Mouse (Mus musculus) neural tube, embryonic 13.5 days (tissue): ENCODE data around the gene Pknox1. TPM values are rescaled to one million over a fixed set of nuclear protein-coding genes. Genes with fewer than 3 reads are reported as not detected.
"Not testable (repeated sequence)": the region's sequence is repeated elsewhere in the genome, so short reads cannot be mapped to it uniquely, and the experiment has no call there.

Source experiments
- ATAC-seq: fragments of 200-750 bp; cut with Nextera tagmentation; 2 replicates; pipeline ENCODE4 v1.8.0; 2017; ENCODE audit warnings: low read depth, mild to moderate bottlenecking, moderate TSS enrichment, moderate library complexity
- H3K27ac ChIP-seq: fragments of 300-500 bp; sonication (generic); replicated peaks from 2 replicates; pipeline ENCODE4 v1.5.1; 2015; ENCODE audit warnings: moderate library complexity, mild to moderate bottlenecking, inconsistent platforms
- H3K27me3 ChIP-seq: fragments of 300-500 bp; sonication (generic); 2 replicates; pipeline ENCODE4 v1.6.1; 2015; ENCODE audit warnings: mild to moderate bottlenecking, inconsistent platforms
- H3K36me3 ChIP-seq: fragments of 300-500 bp; sonication (generic); 2 replicates; pipeline ENCODE4 v1.6.1; 2015; ENCODE audit warnings: mild to moderate bottlenecking, inconsistent platforms
- H3K4me1 ChIP-seq: fragments of 300-500 bp; sonication (generic); replicated peaks from 2 replicates; pipeline ENCODE4 v1.6.1; 2015; ENCODE audit warnings: inconsistent platforms
- H3K4me2 ChIP-seq: fragments of 300-500 bp; sonication (generic); 2 replicates; pipeline ENCODE4 v1.6.1; 2015; ENCODE audit warnings: inconsistent platforms, mild to moderate bottlenecking, moderate library complexity
- H3K4me3 ChIP-seq: fragments of 300-500 bp; sonication (generic); 2 replicates; pipeline ENCODE4 v1.5.1; 2015; ENCODE audit warnings: mild to moderate bottlenecking, inconsistent platforms
- H3K9ac ChIP-seq: fragments of 300-500 bp; sonication (generic); 2 replicates; pipeline ENCODE4 v1.6.1; 2015; ENCODE audit warnings: moderate library complexity, mild to moderate bottlenecking, inconsistent platforms
- H3K9me3 ChIP-seq: fragments of 300-500 bp; sonication (generic); 2 replicates; pipeline ENCODE4 v1.6.1; 2016; ENCODE audit warnings: inconsistent platforms
- WGBS: fragments of 180-500 bp; shearing (Covaris S2); methylation state at CpG from one replicate; pipeline ENCODE4 v1.1.7; 2015; 5-methylcytosine and 5-hydroxymethylcytosine counted together
- polyA plus RNA-seq: library from polyadenylated mRNA; unstranded; fragments of >200 nt; fragmentation: Nextera tagmentation; extraction: Ambion mirVana; gene quantifications from 2 replicates; pipeline ENCODE4 v1.2.1, GENCODE M21; 2015

The Pknox1 gene
- polyA plus RNA-seq, 1 experiment from 2014 or later: 48.0 TPM

DNA sequence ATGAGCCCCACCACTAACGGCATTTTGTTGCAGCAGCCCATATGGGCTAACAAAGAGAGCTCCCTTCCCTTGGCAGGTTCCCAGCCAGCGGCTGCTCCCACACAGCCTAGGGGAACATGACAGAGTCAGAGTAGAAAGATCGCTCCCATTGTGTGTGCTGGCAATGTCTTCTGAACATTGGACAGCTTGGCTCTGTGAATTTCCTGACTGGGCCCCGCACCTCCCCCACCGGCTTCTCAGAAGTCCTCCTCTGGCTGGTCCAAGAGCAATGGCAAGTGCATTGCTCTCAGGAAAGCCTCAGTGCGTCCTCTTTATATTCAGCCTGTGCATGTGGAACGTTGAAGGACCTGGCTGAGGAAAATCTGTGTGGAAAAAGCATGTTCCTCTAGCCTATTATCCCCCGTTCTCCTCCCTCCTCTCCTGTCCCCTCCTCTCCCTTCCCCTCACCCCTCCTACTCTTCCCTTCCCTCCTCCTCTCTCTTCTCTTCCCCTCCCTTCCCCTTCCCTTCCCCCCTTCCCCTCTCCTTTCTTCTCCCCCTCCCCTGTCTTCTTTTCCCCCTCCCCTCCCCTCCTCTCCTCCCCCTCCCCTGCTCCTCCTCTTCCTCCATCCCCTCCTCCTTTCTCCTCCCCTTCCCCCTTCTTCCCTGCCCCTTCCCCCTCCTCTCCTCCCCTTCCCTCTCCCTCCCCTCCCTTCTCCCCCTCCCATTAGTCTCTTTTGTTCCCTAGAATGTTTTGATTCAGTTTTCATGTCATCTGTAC, 28.5 kb upstream of the Pknox1 start:
- Histone ChIP-seq H3K27me3 (no peaks in the 10 kb centered on the region), H3K9ac (peak overlapping the region; percentile 38; the same call in 1 of the 2 replicates), H3K36me3 (peaks cover 12% of the 10 kb centered on the region), H3K9me3 (no peaks in the 10 kb centered on the region), H3K4me3 (no peak overlapping the region), H3K27ac (peak overlapping the region; percentile 95), H3K4me2 (peak overlapping the region; percentile 27), H3K4me1 (peaks cover 37% of the 10 kb centered on the region)
- 12% methylated on average over 8 of the region's 8 CpGs for WGBS
- ATAC-seq: peak; percentile 93

DNA sequence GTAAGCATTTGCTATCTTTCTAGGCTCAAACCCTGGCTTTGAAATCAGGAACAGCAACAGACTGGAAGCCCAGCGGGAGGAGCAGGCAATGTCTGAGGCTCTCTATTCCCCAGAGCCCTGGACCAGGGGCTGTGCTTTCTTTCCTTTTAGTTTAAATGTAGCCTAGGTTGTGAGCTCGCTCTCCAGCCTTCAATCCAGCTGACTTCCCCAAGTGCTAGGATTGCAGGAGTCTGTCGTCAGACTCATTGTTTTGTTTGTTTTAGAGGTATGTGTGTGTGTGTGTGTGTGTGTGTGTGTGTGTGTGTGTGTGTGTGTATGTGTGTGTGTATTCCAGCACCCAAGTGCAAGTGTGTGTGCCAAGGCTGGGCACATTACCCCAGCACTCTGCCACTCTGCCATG, 24.4 kb upstream of the Pknox1 start:
- no peak for ATAC-seq
- 53% methylated on average over 3 of the region's 3 CpGs for WGBS
- peaks cover 54% of the 10 kb centered on the region for H3K4me1 ChIP-seq
- H3K9me3 ChIP-seq: no peaks in the 10 kb centered on the region
- H3K27ac ChIP-seq: peak overlapping the region; percentile 86
- no peak overlapping the region for H3K4me3 ChIP-seq
- no peaks in the 10 kb centered on the region for H3K36me3 ChIP-seq
- no peaks in the 10 kb centered on the region for H3K27me3 ChIP-seq
- no peak overlapping the region for H3K4me2 ChIP-seq
- H3K9ac ChIP-seq: no peak overlapping the region

DNA sequence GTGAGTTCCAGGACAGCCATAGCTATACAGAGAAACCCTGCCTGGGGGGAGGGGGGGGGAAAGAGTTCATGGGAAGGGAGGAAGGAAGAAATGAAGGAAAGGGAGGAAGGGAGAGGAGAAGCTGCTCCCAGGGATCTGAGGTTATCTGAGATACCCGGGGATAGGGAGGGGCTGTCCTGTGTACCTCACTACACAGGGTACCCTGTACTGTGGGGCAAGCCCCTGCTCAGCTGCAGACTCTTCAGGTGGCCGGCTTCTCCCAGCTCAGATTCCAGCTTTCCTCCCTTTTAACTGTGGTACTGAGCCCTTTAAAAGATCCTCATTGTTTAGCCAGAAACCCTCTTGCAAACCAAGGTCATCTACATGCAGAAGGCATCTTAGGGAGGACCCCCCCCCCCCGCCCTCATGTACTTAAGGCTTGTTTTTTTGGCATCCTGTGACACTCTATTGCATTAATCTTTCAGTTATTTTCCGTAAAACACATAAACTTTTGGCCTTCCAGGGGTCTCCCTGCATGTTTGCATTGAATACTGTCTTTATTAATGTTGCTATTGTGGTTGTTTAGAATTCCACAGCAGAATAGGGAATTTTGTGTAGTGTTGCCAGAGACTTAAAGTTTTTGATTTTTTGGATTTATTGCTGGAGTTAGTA, 23.6 kb upstream of the Pknox1 start:
- no peak overlapping the region for H3K9ac ChIP-seq
- no peak overlapping the region for H3K4me3 ChIP-seq
- peak overlapping the region; percentile 86 for H3K27ac ChIP-seq
- no peak overlapping the region for H3K4me2 ChIP-seq
- H3K4me1 ChIP-seq: peaks cover 46% of the 10 kb centered on the region
- no peaks in the 10 kb centered on the region for H3K36me3 ChIP-seq
- H3K27me3 ChIP-seq: no peaks in the 10 kb centered on the region
- WGBS: 42% methylated on average over 4 of the region's 4 CpGs
- peak; percentile 55; the same call in 1 of the 2 replicates for ATAC-seq
- H3K9me3 ChIP-seq: no peaks in the 10 kb centered on the region

DNA sequence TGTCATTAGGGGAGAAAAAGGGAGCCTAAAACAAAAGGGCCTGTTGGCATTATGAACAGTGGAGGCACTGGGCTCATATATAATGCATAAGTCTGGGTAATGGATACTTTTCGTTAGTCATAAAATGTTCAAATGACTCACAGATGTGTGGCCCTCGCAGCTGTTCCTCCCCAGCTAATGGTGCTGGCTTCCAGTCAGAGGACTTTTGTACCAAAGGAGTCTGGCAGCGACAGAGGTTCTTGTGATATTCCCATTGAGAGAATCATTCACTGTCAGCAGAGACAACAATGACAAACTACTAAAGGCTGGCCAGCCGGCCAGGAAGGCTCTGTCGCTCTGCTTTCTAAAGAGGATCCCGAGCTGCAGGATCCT, 23.1 kb upstream of the Pknox1 start:
- H3K4me1 ChIP-seq: peaks cover 44% of the 10 kb centered on the region
- WGBS: 7% methylated on average over 6 of the region's 6 CpGs
- no peaks in the 10 kb centered on the region for H3K9me3 ChIP-seq
- peak overlapping the region; percentile 86 for H3K27ac ChIP-seq
- no peaks in the 10 kb centered on the region for H3K27me3 ChIP-seq
- H3K9ac ChIP-seq: no peak overlapping the region
- no peaks in the 10 kb centered on the region for H3K36me3 ChIP-seq
- H3K4me2 ChIP-seq: no peak overlapping the region
- no peak overlapping the region for H3K4me3 ChIP-seq
- ATAC-seq: peak; percentile 78

DNA sequence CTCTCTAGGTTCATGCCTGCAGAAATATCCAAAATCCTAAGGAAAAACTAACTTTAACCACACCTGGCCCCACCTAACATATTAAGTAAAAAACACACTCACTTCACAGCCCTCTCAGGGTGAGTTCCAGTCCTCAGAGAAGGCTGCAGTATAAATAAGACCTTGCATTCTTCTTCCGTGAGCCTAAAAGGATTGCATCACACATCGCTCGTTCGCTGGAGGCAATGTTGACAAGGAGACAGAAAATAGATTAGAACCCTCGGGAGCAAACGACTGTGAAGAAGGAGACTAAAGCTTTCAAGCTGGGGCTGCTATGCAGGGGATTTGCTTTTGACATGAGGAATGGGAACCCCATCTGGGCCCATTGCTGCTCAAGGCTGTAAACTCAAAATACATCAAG, 21.0 kb upstream of the Pknox1 start:
- Histone ChIP-seq H3K4me1 (peaks cover 42% of the 10 kb centered on the region), H3K27me3 (no peaks in the 10 kb centered on the region), H3K36me3 (no peaks in the 10 kb centered on the region), H3K4me3 (no peak overlapping the region), H3K9ac (no peak overlapping the region), H3K9me3 (no peaks in the 10 kb centered on the region), H3K4me2 (no peak overlapping the region), H3K27ac (peak overlapping the region; percentile 54)
- WGBS: 25% methylated on average over 6 of the region's 6 CpGs
- no peak for ATAC-seq

DNA sequence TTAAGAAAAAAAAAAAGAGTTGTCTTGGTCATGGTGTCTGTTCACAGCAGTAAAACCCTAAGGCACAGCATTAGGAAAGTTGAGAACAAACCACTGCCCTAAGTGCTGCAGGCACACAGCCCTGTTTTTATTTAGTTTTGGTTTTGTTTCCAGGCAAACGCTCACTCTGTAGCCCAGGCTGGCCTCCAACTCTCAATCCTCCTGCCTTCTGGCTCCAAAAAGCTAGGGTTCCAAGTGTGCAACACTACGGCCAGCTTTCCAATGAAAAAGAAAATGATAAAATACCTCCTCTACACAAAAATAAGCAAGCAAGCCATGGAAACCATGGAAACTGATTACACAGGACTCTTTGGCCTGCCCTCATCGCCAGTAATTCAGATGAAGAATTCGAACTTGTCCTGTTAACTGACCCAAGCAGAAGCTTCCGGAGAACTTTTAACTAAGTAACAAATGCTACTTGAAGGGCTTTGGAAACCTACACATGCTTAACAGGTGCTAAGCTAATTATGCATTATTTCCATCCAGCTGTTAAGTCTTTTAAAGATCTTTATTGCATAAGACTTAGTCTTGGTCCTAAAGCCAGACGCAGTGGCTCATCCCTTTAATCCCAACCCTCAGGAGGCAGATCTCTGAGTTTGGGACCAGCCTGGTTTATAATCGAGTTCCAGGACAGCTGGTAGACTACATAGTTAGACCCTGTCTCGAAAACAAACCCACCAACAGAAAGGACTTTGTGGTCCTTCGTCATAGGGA, 17.9 kb upstream of the Pknox1 start:
- H3K4me3 ChIP-seq: no peak overlapping the region
- no peaks in the 10 kb centered on the region for H3K9me3 ChIP-seq
- peaks cover 23% of the 10 kb centered on the region for H3K4me1 ChIP-seq
- H3K4me2 ChIP-seq: no peak overlapping the region
- no peak overlapping the region for H3K9ac ChIP-seq
- H3K36me3 ChIP-seq: no peaks in the 10 kb centered on the region
- H3K27ac ChIP-seq: no peak overlapping the region
- WGBS: 89% methylated on average over 9 of the region's 9 CpGs
- no peaks in the 10 kb centered on the region for H3K27me3 ChIP-seq
- ATAC-seq: no peak

DNA sequence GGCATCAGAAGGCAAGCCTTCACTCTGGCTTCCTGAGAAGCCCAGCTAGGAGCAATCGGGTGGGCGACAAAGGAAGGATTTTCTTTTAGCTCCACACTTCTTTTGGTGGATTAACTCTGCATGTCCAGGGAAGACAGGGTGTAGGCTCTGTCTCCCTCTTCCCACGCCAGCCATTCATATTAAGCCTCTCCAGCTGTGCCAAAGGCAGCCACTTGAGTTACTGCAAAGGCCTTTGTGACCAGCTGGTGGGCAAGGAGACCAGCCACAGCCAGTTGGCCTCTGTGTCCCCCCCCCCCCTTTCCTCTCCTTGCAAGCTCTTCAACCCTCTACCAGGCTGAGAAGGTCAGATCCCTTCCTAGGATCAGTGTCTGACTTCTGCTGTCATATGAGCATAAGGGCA, 16.6 kb upstream of the Pknox1 start:
- Histone ChIP-seq H3K4me3 (no peak overlapping the region), H3K4me2 (no peak overlapping the region), H3K36me3 (no peaks in the 10 kb centered on the region), H3K4me1 (peaks cover 15% of the 10 kb centered on the region), H3K9ac (no peak overlapping the region), H3K27me3 (no peaks in the 10 kb centered on the region), H3K27ac (no peak overlapping the region), H3K9me3 (no peaks in the 10 kb centered on the region)
- ATAC-seq: no peak
- WGBS: 63% methylated on average over 3 of the region's 3 CpGs

DNA sequence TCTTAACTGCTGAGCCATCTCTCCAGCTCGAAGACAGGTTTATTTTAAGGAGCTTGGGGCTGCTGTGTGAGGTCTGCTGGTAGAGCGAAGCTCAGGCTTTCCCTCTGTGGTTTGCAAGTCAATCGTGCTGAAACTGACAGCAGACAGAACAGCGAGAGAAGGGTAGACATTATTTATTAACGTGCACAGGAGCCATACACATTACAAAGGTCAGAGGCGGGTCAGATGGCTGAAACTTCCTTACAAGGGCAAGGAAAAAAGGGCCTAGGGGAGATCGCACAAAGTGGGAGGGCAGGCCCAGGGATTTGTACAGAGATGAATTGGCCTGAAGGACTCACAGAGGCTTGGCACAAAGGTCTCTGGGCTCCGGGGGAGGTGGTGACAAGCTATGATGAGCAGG, 15.1 kb upstream of the Pknox1 start:
- ATAC-seq: no peak
- 37% methylated on average over 8 of the region's 8 CpGs for WGBS
- H3K4me1 ChIP-seq: peaks cover 4% of the 10 kb centered on the region; the same call in 1 of the 2 replicates
- no peaks in the 10 kb centered on the region for H3K9me3 ChIP-seq
- no peaks in the 10 kb centered on the region for H3K36me3 ChIP-seq
- H3K9ac ChIP-seq: no peak overlapping the region
- no peak overlapping the region for H3K27ac ChIP-seq
- no peak overlapping the region for H3K4me3 ChIP-seq
- H3K4me2 ChIP-seq: no peak overlapping the region
- no peaks in the 10 kb centered on the region for H3K27me3 ChIP-seq

DNA sequence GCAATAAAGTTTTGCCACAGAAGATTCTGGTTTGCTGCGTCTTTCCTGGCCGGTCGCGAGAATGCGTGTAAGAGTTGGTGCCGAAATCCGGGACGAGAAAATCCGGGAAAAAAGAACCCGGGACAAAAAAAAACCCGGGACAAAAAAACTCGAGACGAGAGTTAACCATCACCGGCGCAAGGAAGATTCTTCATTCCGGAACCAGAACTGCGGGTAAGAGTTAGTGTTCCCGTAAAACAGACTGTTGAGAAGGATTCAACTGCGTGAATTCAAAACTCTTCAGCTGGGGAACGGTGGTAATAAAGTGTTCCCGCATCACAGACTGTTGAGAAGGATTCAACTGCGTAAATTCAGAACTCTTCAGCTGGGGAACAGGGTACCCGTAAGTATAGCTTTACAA, 11.9 kb upstream of the Pknox1 start:
- H3K9me3 ChIP-seq, H3K4me3 ChIP-seq, H3K27ac ChIP-seq, H3K36me3 ChIP-seq, H3K27me3 ChIP-seq, H3K9ac ChIP-seq, H3K4me2 ChIP-seq, ATAC-seq: not testable (repeated sequence)
- peaks cover 21% of the 10 kb centered on the region for H3K4me1 ChIP-seq
- 94% methylated on average over 23 of the region's 23 CpGs for WGBS

DNA sequence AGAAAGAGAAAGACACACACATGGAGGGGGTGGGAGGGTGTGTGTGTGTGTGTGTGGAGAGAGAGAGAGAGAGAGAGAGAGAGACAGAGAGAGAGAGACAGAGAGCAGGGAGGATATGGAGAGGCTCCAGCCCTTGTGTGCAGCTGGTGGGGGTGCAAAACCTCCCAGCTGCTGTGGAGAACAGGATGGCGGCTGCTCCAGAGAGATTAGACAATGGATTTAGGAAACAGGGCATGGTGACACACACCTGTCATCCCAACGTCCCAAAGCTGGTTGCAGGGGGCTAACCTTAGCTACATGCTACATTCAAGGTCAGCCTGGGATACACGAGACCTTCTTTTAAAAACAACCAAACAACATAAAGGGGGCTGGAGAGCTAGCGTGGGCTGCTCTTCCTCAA, 8.3 kb upstream of the Pknox1 start:
- WGBS: 70% methylated on average over 4 of the region's 4 CpGs
- peak overlapping the region; percentile 38; the same call in 1 of the 2 replicates for H3K27ac ChIP-seq
- H3K4me3 ChIP-seq: no peak overlapping the region
- ATAC-seq: no peak
- no peak overlapping the region for H3K9ac ChIP-seq
- H3K27me3 ChIP-seq: no peaks in the 10 kb centered on the region
- no peak overlapping the region for H3K4me2 ChIP-seq
- no peaks in the 10 kb centered on the region for H3K36me3 ChIP-seq
- no peaks in the 10 kb centered on the region for H3K9me3 ChIP-seq
- H3K4me1 ChIP-seq: peaks cover 29% of the 10 kb centered on the region

DNA sequence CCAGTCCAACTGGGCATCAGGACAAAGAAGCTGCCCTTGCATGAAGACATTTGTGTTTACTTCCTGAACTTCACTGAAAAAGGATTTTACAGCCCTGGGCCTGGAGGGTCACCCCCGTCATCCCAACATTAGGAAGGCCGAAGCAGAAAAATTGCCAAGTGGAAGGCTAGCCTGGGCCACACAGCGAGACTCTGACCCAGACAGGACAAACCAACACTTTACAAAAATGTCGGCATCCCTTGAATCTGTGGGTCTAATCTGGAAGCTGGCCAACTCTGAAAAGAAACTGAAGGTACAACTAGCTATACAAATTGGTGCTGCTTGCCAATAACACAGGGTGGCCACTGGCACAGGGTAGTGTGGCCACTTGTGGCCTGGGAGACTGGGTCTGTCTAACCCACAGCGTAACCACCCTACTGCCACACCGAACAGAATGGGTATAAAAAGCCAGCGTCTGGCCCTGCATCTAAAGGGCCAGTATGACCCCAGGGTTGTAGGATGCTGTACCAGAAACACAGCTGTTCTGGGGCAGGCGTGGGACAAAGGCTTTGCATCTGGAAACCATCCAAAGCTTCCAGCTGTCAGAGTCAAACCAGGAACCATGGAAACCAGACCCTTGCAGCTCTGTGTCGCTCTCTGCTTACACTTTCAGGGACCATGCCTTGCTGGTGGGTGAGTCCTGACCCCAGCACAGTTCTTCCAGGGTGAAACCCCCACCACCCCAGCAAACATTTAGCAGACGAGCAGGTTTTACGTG, 7.2 kb upstream of the Pknox1 start:
- Histone ChIP-seq H3K9me3 (no peaks in the 10 kb centered on the region), H3K27ac (peak overlapping the region; percentile 80), H3K27me3 (no peaks in the 10 kb centered on the region), H3K4me1 (peaks cover 29% of the 10 kb centered on the region), H3K9ac (no peak overlapping the region), H3K36me3 (no peaks in the 10 kb centered on the region), H3K4me3 (no peak overlapping the region), H3K4me2 (no peak overlapping the region)
- ATAC-seq: peak; percentile 71
- 56% methylated on average over 11 of the region's 11 CpGs for WGBS
